Mouse (Mus musculus) liver, adult 2 months (tissue): Measurements from ENCODE around the gene Iars.

Experiments used
- CTCF ChIP-seq: fragments of 200-500 bp; IDR thresholded peaks from 2 replicates; pipeline ENCODE4 v1.5.1; 2011; ENCODE audit warnings: low read depth, low read length, control low read depth
- POLR2A ChIP-seq: fragments of 200-500 bp; IDR thresholded peaks from 2 replicates; pipeline ENCODE4 v1.6.1; 2011; ENCODE audit warnings: low read length, control low read depth; ENCODE audit not compliant: insufficient read depth; ENCODE audit errors: extremely low read depth

DNA sequence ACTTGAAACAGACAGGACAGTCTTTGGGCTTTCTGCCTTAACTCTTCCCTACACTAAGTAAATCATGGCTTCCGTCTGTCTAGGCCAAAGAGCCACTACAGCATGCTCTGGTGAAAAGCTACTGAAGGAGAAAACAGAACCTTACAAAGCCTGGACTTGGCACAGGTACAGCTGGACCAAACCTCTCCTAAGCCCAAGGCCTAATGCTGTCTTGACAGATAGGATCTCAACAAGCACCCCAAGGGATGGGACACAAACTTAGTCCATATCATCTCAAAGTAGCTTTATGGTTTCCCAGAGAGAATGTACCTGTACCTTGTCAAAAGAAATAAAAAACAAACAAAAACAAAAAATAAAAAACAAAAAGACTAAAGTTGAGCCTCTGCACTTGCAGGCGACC is 54.5 kb downstream of the Iars start:
- TF ChIP-seq CTCF = no peak
- TF ChIP-seq POLR2A = no peak
